ENCODE assay signal across 8 mouse cellular contexts in the genomic region with DNA sequence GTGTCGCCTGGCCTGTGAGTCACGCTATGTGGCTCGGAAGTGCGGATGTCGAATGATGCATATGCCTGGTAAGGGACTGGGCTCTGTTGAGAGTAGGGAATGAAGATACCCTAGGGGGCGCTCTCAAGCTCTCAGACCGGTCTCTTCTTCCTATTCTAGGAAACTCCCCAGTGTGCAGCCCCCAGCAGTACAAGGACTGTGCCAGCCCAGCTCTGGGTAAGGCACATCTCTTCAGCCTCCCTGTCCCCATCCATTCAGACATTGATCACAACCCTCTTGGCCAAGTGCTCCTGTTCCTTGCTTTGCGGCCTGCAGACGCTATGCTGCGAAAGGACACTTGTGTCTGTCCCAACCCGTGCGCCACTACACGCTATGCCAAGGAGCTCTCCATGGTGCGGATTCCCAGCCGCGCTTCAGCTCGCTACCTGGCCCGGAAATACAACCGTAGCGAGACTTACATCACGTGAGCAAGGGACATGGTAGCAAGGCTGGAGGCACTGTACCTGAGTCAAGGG. TPM values are rescaled to one million over a fixed set of nuclear protein-coding genes. Genes with fewer than 3 reads are reported as not detected.
DNase-seq lines count a peak whose midpoint lies in the region; ATAC-seq and TF ChIP-seq lines count a peak whose summit lies in the region.

No protein-coding gene starts in this region.

- peak overlapping the region; percentile 34 for H3K4me2 ChIP-seq in hindbrain, embryonic 15.5 days

- peak; percentile 76 for ATAC-seq in hindbrain, embryonic 15.5 days (ENCODE audit: low FRiP score, low read depth)

- no peak overlapping the region for H3K9ac ChIP-seq in hindbrain, embryonic 15.5 days

- DNase-seq in ZHBTc4 (ENCODE audit: low read depth, low spot score) = peak; percentile 90
- DNase-seq in cerebellum, postnatal 14 days = peak; percentile 82 to 87
- peak; percentile 67 for DNase-seq in gastrocnemius, adult 2 months
- DNase-seq in layer of hippocampus, postnatal 36 days = peak; percentile 66 to 72
- DNase-seq in lung, postnatal 10 days = peak; percentile 81
- DNase-seq in ovary, postnatal 14 days (ENCODE audit: low spot score) = peak; percentile 53
- peak; percentile 60 to 66 for DNase-seq in thymus, postnatal 36 days

- intact Hi-C loops in gastrocnemius, adult 2 months (cut with DNase I) = loop anchor here (1.0 to 5.0 kb wide), 2 partner anchors 36 to 54 kb away; partner anchors contain the start of gene Agap3

- no peaks in the 10 kb centered on the region for H3K9me3 ChIP-seq in hindbrain, embryonic 15.5 days

- peaks cover 11% of the 10 kb centered on the region for H3K36me3 ChIP-seq in hindbrain, embryonic 15.5 days

- peaks cover 9% of the 10 kb centered on the region for H3K4me1 ChIP-seq in hindbrain, embryonic 15.5 days (replicated peaks)

- peak; percentile 84 for TF ChIP-seq CTCF in gastrocnemius, adult 2 months (IDR thresholded peaks at IDR 0.05)

- H3K27me3 ChIP-seq in hindbrain, embryonic 15.5 days = no peaks in the 10 kb centered on the region

- peak overlapping the region; percentile 49 for H3K4me3 ChIP-seq in gastrocnemius, adult 2 months
- no peak overlapping the region for H3K4me3 ChIP-seq in hindbrain, embryonic 15.5 days

- WGBS in hindbrain, embryonic 15.5 days = 5% methylated on average over 21 of the region's 21 CpGs

- no peak overlapping the region for H3K27ac ChIP-seq in gastrocnemius, adult 2 months
- H3K27ac ChIP-seq in hindbrain, embryonic 15.5 days (replicated peaks) = 0 out of 2 replicates have a peak overlapping the region, but pooled peaks have one; percentile 31

RNA-seq across cellular contexts. Expression of gene Asic3, which starts 3.1 kb away (rescaled TPM):
- under 1 TPM; 0.47 to 0.54 TPM for total RNA-seq in gastrocnemius, adult 2 months (2021)
- 0.88 and 1.4 TPM in 2 replicates for polyA plus RNA-seq in hindbrain, embryonic 15.5 days (2015; fragmentation: Nextera tagmentation; extraction: Ambion mirVana)
- under 1 TPM in 1 of 2 experiments, not detected in 1; 0.23 TPM for total RNA-seq in layer of hippocampus, postnatal 36 days (2021)

RNA-seq across cellular contexts. Expression of gene Cdk5, which starts 7.1 kb away (rescaled TPM):
- 10 to 100 TPM; 10.6 to 11.8 TPM for total RNA-seq in gastrocnemius, adult 2 months (2021)
- polyA plus RNA-seq in hindbrain, embryonic 15.5 days (2015; fragmentation: Nextera tagmentation; extraction: Ambion mirVana) = 115 and 123 TPM in 2 replicates
- total RNA-seq in layer of hippocampus, postnatal 36 days (2021) = 100 to 1,000 TPM; 122 TPM

RNA-seq across cellular contexts. Expression of gene Slc4a2, which starts 7.4 kb away (rescaled TPM):
- 10 to 100 TPM; 14.4 to 16.7 TPM for total RNA-seq in gastrocnemius, adult 2 months (2021)
- 25.1 and 26.8 TPM in 2 replicates for polyA plus RNA-seq in hindbrain, embryonic 15.5 days (2015; fragmentation: Nextera tagmentation; extraction: Ambion mirVana)
- total RNA-seq in layer of hippocampus, postnatal 36 days (2021) = 10 to 100 TPM; 25.6 to 33.2 TPM

RNA-seq across cellular contexts. Expression of gene Abcb8, which starts 22.8 kb away (rescaled TPM):
- total RNA-seq in gastrocnemius, adult 2 months (2021) = 10 to 100 TPM; 37.0 to 39.8 TPM
- polyA plus RNA-seq in hindbrain, embryonic 15.5 days (2015; fragmentation: Nextera tagmentation; extraction: Ambion mirVana) = 49.7 and 56.5 TPM in 2 replicates
- total RNA-seq in layer of hippocampus, postnatal 36 days (2021) = 10 to 100 TPM; 51.9 to 58.7 TPM

RNA-seq across cellular contexts. Expression of gene Atg9b, which starts 24.3 kb away (rescaled TPM):
- total RNA-seq in gastrocnemius, adult 2 months (2021) = under 1 TPM in 1 of 2 experiments, not detected in 1; 0.06 TPM
- 2.9 and 3.6 TPM in 2 replicates for polyA plus RNA-seq in hindbrain, embryonic 15.5 days (2015; fragmentation: Nextera tagmentation; extraction: Ambion mirVana)
- total RNA-seq in layer of hippocampus, postnatal 36 days (2021) = 1 to 10 TPM; 3.0 to 4.2 TPM

Comparison
In these comparisons a context has a peak if more than half of its experiments do, and no peak if none do; other contexts are left out.
1. RNA of gene Cdk5, which starts 7.1 kb away (total RNA-seq): 122 TPM in layer of hippocampus, postnatal 36 days; 10.6 to 11.8 TPM in gastrocnemius, adult 2 months; every median in the first group is over 4 times any median in the second.
2. Peak in every context shown above with its lines, with median percentiles within 50 percentile points of each other: DNase-seq.